Mouse (Mus musculus): ENCODE data around the gene Exo1. TPM values are rescaled to one million over a fixed set of nuclear protein-coding genes. Genes with fewer than 3 reads are reported as not detected.

Gene Exo1
- polyA plus RNA-seq (2012; rRNA removed), result 3.2 and 4.0 TPM in 2 replicates

DNA sequence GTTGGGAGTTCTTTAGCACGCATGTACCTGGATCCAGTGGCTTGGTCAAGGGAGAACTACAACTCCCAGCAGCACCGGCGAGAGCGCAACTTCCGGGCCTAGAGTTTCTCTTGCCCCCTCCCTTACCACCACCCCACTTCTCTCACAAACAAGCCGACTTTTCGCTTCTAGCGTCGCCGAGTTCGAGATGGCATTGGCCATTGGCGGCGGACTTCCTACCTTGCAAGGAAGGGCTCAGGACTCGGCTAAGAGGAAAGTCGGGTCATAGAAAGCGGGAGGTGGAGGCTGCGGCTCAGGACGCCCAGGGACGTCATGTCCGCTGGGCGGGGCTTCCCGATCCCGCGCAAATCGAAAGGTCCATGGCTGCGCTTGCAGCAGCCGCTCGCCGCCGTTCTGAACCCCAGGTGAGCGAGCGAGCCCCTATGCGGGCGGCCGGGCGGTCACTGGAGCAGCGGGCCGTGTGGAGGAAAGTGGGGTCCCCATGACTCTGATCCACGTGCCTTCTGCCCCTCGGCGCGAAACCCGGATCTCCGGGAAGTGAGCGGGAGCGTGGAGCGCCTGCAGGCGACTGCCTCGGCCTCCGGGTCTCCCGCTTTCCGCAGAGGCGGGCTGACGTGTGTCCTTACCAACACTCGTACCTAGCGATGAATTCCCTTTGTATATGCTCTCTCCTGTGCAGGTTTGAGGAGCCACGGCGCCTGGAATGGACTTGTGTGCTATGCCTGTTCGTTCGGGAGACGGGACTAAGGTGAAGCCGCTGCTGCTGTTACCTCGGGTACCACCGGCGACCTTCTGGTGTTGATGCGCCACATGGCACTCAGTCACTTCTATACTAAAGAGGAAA, at the start of gene Exo1:
Gene Exo1, plus strand, starts transcription at position 129 of the 844 bp plus-strand sequence.

DNA sequence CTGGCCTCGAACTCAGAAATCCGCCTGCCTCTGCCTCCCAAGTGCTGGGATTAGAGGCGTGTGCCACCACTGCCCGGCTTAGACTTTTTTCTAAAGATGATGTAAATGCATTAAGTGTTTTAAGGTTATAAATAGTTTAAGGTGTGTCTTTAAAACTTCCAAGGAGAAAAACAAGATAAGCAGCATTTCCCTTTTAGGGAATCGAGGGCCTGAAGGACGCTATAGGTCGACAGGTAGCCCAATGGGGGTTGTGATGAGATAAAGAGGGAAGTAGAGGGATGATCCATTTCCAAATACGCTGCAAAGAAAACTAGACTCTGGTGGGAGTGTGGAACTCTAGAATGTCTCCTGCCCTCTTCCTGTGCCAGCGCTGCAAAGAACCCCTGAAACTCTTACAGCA, 39.6 kb downstream of the Exo1 start, which contains the start of gene Gm38100:
Gene Gm38100, plus strand, starts transcription at position 301 of the 400 bp plus-strand sequence.

Other genes starting within 250 kb of the Exo1 start
- gene Opn3, start 187.8 kb upstream of the Exo1 start, polyA plus RNA-seq (2012; rRNA removed), result 1.3 and 1.6 TPM in 2 replicates
- gene Chml, start 187.7 kb upstream of the Exo1 start, polyA plus RNA-seq (2012; rRNA removed), result 1.6 and 1.7 TPM in 2 replicates
- gene Wdr64, start 182.0 kb upstream of the Exo1 start, polyA plus RNA-seq (2012; rRNA removed), result 0.02 and 0.04 TPM in 2 replicates
- gene Gm38100, start 39.7 kb downstream of the Exo1 start, polyA plus RNA-seq (2012; rRNA removed), result not detected in 2 replicates
- gene Rbm8a2, start 98.5 kb downstream of the Exo1 start, polyA plus RNA-seq (2012; rRNA removed), result 0.08 and 0.15 TPM in 2 replicates

Measured in liver, embryonic 18 days (tissue).